Mouse (Mus musculus) layer of hippocampus, adult 9-10 months (tissue): Measurements from ENCODE around the gene Dusp27.
"Not testable (repeated sequence)": the region's sequence is repeated elsewhere in the genome, so short reads cannot be mapped to it uniquely, and the experiment has no call there.

Experiments used
- DNase-seq: peaks from one replicate; pipeline ENCODE4 v3.0.0; 2022; ENCODE audit warnings: low spot score

Gene Dusp27

GRCm38 (mm10) chr1:166142369-166142768 lies 14.6 kb upstream of the Dusp27 start:
- no peak for DNase-seq

DNA sequence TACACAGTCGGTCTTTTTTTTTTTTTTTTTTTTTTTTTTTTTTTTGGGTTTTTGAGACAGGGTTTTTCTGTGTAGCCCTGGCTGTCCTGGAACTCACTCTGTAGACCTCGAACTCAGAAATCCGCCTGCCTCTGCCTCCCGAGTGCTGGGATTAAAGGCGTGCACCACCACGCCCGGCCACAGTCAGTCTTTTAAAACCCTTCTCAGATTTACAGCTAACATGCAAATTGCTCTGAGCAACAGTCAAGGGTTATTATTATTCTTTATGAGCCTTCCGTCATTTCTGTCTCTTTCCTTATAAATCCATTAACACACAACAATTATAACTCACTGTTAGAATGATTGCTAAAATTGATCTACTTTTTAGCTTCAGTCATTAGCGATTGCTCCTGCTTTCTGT lies 14.1 kb upstream of the Dusp27 start:
- DNase-seq = not testable (repeated sequence)

GRCm38 (mm10) chr1:166139620-166140184 lies 12.0 kb upstream of the Dusp27 start:
- no peak for DNase-seq

- DNase-seq = no peak
Measured at GRCm38 (mm10) chr1:166139113-166139512, 11.4 kb upstream of the Dusp27 start.

DNA sequence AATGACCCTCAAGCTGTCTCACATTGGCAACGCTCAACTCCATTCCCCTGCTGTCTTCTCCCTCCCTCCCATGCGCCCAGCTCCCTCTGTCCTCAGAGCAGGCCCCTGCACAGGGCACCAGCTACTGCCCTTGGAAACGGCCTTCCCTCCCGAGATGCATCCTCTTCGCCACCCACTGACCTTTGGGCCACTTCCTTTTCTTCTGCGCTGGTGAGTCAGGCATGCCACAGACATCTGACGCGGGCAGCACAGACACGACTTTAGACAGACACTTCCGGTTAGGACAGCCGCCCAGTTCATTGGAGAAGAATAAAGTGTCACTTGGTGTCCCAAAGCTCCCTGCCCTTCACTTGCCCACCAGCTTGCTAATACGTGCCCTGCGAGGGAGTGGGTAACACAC lies 10.4 kb upstream of the Dusp27 start:
- DNase-seq = no peak

DNA sequence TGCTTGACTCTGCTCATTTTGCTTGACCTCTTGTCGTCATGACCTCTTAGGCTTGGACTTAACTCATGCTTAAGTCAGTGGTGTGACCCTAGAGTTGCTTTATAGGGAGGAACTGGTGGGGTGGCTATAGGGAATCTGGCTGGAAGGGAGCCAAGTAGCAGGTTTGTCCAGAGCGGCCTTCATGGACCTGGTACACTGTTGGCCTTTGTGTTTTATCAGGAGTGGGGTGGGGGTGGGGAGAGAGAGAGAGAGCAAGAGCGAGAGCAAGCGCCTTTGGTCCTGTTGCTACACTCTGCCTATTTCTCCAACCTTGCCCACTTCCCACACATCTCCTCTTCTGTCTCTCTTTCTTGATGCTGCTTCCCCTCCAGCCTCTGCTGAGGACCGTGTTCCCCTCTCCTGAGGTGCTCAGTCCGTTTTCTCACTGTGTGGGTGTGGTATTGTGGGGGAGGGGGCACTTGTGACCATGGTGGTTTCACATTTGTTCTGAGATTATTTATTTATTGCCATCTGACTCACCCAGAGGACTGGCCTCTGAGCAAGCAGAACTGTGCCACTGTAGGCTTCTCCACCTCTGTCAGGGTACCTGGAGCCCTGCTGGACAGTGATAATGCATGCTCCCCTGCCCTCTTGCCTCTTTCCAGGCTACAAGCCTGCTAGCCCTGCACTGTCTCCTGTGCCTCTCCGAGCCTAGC lies 9.7 kb upstream of the Dusp27 start:
- DNase-seq = no peak

DNA sequence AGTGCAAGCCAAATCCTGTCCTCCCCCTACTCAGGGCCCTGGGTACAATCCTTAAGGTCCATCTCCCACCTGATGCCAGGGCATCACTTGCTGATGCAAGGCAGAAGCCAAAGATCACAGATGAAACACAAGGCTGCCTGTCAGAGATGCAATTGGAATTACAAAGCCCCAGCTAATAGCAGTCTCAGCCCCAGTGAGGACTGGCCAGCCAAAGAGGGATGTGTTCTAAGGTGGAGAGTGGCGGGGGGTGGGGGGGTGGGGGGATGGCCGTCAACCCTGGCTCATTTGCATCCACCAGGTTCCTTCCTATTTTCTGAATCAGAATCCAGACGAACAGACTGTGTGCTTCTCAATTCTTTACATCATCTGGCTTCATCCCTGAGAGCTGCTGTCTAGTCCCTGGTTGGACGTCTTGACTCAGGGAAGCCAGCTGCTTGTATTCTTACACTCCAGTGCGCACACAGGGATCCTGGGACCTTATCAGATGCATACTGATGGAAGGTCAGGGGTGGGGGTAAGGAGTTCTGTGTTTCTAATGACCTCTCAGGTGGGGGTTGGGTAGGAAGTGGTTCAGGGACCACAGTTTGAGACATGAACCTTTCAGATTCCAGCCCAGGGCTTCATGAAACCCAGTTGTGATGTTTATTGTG lies 7.5 kb upstream of the Dusp27 start:
- no peak for DNase-seq

DNA sequence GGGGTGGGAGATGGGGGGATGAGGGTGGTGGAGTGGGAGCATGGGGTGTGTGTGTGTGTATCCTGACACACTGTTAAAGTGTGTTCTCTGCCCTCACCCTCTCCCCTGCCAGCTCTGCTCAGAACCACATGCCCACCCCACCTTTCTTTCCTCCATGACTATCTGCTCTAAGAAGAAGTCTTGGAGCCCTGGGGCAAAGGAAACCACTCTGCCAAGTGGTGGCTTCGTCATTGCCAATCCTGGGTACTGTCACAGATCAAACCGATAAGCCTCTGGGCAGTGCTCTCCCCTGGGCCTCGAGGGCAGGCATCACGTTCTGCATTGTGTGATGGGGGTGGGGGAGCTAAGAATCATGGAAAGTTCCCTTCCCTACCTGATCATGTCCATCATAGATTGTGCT lies 4.6 kb upstream of the Dusp27 start:
- no peak for DNase-seq

- DNase-seq = no peak
Measured at GRCm38 (mm10) chr1:166130224-166130860, 2.6 kb upstream of the Dusp27 start, which contains the start of gene Gpa33. Gene Gpa33 (plus strand): TSS chr1:166130238.

DNA sequence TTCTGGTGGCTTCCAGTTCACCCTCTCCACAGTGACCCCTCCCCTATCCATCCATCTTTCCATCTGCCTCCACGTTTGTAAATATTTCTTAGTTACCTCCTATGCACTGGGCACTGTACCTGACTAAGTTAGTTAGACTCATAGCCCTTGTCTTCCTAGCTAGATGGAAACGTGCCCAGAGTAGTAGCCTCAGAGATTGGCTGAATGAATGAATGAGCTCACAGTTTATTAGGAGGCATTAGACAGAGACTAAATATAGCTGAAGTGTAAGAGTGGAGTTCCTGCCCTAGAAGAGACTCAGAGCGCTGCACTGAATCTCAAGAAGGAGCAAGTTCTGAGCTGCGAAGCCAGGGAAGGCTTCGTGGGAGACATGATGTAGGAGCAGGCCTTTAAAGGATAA lies 829 bp upstream of the Dusp27 start:
- no peak for DNase-seq

DNA sequence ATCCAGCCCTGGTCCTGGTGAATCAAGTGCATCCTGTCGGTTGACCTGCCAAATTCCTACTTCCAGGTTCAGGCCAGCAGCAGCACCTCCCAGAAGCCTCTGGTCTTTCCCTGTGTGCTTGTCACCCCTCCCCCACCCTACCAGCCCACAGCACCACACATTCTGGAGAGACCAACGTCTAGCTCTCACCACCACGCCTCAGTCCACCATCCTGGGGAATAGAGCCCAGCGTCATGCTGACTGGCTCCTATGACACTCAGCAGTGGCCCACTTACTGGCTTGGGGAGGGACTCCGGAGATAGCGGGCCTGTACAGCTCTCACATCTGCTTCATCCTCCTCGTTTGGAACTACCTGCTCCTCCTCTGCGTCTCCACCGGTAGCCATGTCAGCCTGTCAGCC lies 927 bp downstream of the Dusp27 start:
- no peak for DNase-seq

DNA sequence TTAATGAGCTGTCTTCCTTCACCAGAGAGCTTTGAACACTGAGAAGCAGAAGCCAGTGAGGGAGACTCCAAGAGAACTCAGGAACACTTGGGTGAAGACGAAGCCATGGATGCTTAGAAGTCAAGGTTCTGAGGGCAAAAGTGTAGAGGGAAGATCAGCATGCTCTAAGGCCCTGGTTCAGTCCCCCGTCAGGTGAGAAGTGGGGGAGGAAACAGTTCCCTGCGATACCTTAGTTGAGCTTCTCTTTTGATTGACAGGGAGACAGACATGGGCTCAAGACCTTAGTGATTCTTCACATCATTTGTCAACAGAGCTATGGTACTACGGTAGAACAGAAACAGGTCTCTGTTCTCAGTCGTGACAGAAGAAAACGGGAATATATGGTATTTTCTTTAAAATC lies 1.4 kb downstream of the Dusp27 start:
- no peak for DNase-seq

- DNase-seq = no peak
Measured at GRCm38 (mm10) chr1:166124932-166125593, 2.7 kb downstream of the Dusp27 start.

GRCm38 (mm10) chr1:166123751-166124150 lies 4.0 kb downstream of the Dusp27 start:
- no peak for DNase-seq

DNA sequence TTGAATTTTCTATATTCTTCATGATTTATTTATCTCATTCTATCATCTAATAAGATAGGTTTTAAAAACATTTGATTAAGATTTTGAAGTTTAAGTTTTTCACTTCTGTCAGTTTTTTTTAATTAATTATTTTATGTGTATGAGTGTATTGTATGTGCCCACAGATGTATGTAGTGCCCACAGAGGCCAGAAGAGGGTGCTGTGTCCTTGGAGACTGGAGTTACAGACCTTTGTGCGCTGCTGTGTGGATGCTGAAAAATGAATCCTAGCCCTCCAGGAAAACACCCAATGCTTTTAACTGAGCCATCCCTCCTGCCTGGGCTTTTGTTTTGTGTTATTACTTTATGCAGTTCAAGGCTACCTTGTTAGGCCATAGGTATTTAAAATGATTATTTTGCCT lies 4.7 kb downstream of the Dusp27 start:
- DNase-seq = no peak

GRCm38 (mm10) chr1:166122114-166122513 lies 5.6 kb downstream of the Dusp27 start:
- no peak for DNase-seq

DNA sequence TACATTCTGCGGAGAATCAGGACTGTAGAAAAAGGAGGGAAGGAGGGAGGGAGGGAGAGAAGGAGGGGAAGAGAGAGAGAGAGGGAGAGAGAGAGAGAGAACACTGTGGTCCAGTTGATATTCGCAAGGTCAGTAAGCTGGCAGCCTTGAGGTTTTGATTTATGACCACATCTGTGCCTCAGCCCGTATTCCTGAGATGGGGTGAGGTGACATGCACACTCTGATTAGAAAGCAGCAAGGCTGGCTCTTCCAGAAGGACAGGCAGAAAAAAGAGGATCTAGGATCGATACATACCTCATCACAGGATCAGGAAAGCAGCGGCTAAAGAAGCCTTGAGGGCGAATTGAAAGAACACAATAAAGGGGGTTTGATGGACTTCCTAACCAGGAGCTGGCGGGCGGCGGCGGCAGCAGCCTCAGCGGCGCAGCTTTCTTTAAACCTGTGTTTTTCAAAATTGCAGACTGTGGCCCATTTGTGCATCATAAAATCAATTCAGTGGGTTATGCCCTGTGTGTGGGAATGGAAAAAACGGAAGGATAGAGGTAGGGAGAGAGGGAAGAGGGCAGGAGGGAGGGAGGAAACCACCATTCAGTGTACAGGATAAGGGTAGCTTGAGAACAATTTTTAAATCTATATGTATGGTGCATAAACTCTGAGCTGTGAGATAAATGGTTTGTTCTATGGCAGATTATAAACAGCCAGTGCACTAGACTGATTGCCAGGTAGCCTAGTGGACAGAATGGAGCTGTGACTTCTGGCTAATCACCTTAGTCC lies 9.7 kb downstream of the Dusp27 start:
- DNase-seq = no peak

DNA sequence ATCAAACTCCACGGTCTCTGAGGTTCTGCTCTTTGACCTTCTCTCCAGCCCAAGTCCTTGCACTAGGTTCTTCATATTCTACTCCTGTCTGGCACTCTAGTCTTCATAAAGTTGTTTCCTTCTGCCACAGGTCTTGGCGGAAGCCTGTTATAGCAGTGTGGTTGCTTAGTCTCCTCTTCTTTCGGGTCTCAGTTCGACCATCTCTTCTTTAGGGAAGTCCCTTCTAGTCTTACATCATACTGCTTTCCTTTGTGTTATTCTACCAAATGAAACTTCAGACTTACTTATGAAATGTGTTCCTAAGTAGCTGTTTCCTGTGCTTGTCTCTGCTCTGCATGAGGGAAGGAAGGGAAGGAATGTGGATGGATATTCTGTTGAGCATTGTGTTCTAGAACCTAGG lies 12.0 kb downstream of the Dusp27 start:
- DNase-seq = no peak

- no peak for DNase-seq
Measured at GRCm38 (mm10) chr1:166114986-166115385, 12.7 kb downstream of the Dusp27 start.

- DNase-seq = no peak
Measured at GRCm38 (mm10) chr1:166105464-166105863, 22.3 kb downstream of the Dusp27 start.

DNA sequence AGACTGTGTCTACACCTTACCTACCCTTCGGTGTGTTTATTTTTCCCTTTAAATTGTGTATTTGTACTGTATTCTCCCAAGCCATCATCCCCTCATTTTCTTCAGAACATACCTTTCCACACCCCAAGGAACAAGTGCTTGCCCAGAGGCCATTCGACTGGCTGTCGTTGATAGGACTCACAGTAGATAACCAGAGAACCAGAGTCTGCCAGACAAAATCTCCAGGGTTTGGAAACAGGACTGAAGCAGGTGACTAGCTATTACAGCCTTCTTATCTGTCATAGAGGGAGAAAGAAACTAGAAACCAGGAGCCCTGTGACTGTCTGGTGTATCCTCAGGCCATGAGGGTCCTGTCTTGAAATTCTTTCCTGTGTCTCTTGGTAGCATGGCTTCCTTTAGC lies 22.9 kb downstream of the Dusp27 start:
- DNase-seq = no peak
